Mouse (Mus musculus): ENCODE results near the gene Krtcap2. TPM values are rescaled to one million over a fixed set of nuclear protein-coding genes. Genes with fewer than 3 reads are reported as not detected.
"Not testable (repeated sequence)": the region's sequence is repeated elsewhere in the genome, so short reads cannot be mapped to it uniquely, and the experiment has no call there.

The Krtcap2 gene
- 10 to 100 TPM; 84.4 to 88.0 TPM for total RNA-seq (2021)

DNA sequence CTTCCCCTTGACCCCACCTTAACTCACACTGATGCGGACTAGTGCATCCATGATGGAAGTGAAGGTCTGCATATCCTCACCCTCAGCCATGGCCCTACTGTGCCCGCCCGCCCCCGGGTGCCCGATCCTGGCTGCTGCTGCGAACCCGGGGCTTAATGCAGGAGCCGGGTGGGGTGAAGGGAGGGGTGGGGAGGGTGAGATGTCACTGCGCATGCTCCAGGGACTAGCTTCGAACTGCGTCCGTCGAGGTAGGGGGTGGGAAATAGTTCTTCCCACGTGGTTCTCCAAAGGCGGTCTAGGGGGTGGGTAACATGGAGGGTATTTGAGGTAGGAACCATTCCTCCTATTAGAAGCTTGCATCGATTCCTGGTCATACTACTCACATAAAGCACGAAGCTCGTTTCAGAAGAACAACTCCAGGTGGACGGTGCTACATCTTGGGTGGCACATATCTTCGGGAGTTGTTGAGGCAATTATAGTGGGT is at the start of gene Krtcap2:
TSS of gene Krtcap2 (plus strand) at position 279 of the 484 bp plus-strand sequence.
- peak in 1 of 2 experiments; percentile 40 for DNase-seq
- intact Hi-C loops (cut with DNase I) = loop anchor here (1.0 kb wide), 1 partner anchor 37 kb away; no protein-coding TSS in a partner anchor

DNA sequence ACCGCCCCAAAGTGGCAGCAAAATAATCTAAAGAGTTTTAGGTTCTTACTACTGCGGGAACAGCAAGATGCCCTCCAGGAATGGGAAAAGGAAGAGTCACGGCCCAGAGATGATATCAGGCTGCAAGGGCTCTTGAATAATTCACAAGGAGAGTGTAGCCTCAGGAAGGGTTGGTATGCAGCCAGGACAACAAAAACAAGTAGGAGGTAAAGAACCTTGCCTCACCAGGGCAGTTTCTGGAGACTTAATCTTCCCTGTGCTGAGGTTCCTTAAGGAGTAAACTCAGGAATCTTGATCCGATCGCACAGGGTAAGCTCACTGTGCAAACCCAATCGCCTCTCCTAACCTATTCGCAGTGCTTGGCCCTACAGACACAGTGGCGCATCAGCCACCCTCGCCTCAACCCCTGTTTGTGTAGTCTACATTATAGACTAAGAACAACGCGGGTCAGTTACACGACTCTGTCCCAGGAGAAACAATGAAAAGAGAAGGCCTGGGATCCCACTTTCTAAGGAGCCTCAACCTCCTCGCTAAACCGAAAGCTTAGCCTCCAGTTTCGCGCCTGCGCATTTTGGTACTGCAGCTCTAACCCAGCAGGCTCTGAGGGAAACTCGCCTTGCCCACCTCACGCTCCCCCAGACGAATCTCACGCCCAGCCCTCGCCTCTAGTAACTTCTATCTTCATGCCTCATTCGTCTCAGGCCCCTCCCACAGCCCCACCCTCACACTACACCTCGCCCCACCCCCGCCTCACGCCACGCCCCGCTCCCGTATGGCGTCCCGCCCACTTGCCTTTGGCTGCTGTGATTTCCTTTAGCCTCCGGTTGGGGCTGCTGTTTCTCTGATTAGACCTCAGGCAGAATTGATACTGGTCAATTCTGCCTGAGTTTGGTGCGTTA is 49.5 kb upstream of the Krtcap2 start:
- intact Hi-C loops (cut with DNase I) = loop anchor here (1.0 kb wide), 1 partner anchor 20 kb away; no protein-coding TSS in a partner anchor
- DNase-seq = peak; percentile 89 to 90

DNA sequence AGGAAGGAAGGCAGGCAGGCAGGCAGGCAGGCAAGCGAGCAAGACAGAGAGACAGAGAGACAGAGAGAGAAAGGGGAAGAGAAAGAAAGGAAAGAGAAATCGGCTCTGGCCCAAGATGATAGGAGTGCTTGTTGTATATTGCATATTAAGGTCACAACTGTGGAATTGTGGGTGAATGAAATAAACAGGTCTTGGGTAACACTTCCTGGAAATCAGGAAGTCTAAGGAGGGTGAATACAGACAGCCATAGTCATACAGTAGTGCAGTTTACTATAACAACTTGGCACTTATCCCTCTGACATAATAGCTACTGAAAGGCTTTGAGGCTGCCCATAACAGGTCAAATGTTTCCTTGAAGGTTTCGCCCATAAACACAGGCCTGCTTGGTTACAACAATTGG is 45.9 kb upstream of the Krtcap2 start:
- DNase-seq = no peak
- intact Hi-C loops (cut with DNase I) = no loop called here

GRCm38 (mm10) chr3:89202253-89203141 is 43.3 kb upstream of the Krtcap2 start, which contains the start of gene Gba:
Gene Gba (plus strand): TSS chr3:89202928.
- intact Hi-C loops (cut with DNase I) = no loop called here
- peak; percentile 88 to 92 for DNase-seq

GRCm38 (mm10) chr3:89203142-89203514 is 42.6 kb upstream of the Krtcap2 start:
- no peak for DNase-seq
- intact Hi-C loops (cut with DNase I) = no loop called here

DNA sequence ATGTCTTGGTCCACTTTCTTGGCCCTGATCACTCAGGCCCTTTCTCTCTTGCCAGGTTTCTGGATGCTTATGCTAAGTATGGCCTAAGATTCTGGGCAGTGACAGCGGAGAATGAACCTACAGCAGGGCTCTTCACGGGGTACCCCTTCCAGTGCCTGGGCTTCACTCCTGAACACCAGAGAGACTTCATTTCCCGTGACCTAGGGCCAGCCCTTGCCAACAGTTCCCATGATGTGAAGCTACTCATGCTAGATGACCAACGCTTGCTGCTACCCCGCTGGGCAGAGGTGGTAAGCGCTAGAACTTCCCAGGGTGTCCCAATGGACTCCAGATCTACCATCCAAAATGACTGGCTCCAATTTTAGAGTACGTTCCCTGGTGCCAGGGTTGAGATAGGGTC is 39.7 kb upstream of the Krtcap2 start:
- intact Hi-C loops (cut with DNase I) = no loop called here
- DNase-seq = no peak

DNA sequence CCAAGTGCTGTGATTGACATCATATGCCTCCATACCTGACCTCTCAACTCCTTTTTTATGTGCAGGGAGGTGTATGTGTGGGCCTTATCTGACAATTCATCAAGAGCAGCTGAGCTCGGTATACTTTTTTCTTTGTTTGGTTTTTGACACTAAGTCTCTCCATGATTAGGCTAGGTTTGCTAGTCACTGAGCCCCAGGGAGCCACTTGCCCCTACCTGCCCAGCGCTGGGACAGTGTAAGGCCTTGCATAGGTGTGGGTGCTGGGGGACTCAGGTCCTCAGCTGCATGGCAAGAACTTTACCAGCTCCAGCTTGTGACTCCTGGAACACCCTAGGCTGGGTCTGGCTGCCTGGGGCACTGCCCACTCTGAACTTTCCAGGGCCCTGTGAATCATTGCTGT is 39.1 kb upstream of the Krtcap2 start:
- no peak for DNase-seq
- intact Hi-C loops (cut with DNase I) = no loop called here

DNA sequence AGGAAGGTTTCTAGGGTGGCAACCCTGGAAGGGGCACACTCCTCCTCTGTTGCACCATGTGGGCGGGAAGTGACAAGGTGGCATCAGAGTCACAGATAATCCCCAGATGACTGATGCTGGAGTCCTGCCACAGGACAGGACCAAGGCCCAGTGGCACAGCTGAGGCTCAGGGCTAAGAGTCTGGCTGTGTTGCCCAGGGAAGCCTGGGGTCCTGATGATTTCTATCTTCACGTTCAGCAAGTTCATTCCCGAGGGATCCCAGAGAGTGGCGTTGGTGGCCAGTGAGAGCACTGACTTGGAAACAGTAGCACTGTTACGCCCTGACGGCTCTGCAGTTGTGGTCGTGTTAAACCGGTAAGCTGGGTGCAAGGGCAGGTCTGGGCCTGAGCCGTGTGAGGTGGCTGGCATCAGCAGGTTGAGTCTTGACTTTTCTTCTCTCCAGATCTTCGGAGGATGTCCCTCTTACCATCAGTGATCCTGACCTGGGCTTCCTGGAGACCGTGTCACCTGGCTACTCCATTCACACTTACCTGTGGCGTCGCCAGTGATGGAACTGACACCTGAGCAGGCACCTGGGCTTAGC is 37.6 kb upstream of the Krtcap2 start:
- DNase-seq = no peak
- intact Hi-C loops (cut with DNase I) = no loop called here

DNA sequence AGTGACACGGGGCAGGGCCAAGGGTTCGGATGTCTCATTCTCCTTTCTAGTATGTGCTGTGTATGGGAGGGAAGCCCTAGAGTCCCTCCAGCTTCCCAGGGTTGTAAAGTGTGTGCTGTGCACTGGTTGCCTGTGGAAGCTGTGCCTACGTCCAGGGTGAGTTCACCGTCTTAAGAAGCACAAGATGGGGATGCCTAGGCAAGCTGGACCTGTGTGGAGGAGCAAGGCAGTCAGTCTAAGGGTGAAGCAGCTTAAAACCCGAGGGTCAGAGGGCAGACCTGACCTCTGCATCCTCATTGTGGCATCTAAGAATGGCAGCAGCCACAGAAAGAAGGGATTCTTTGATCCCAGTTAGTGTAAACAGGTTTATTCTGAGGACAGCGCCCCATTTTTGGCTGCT is 37.0 kb upstream of the Krtcap2 start:
- no peak for DNase-seq
- intact Hi-C loops (cut with DNase I) = no loop called here

DNA sequence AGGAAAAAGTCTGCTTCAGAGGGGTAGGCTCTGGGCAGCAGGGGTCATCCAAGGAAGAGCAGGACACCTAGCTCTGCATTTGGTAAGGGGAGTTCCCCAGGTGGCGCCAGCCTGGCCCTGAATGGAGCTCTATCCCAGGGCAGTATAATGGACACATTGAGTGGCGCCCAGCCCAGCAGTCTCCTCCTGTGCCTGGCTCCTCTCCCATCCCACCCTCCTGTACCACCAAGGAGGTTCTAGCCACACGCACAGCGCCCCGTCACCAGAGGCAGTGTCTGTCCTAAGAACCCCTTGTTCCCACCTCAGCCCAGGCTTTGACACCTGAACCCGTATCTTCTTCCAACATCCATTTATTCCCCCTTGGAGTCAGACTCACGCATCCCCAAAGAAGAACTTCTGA is 36.0 kb upstream of the Krtcap2 start:
- DNase-seq = no peak
- intact Hi-C loops (cut with DNase I) = no loop called here

- no peak for DNase-seq
- intact Hi-C loops (cut with DNase I) = no loop called here
Measured at GRCm38 (mm10) chr3:89210162-89210561, 35.6 kb upstream of the Krtcap2 start.

DNA sequence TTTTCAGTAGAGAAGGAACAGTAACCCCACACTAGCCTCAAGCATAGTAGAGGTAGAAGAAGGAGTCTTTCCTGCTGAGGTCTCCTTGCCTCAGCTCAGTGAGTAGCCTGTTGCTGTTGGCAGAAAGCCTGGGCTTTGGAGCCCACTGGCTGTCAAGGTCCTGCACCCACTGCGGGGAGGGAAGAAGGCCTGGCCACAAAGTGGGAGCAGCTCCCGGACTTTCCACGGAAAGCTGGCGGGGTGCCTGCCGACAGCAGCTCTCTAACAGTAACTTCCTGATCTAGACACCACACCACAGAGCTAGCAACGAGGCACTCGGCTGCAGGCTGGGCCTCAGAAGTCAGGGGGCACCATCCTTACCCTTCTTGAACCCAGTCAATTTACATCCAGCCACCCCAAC is 35.0 kb upstream of the Krtcap2 start:
- DNase-seq = no peak
- intact Hi-C loops (cut with DNase I) = no loop called here

- intact Hi-C loops (cut with DNase I) = no loop called here
- peak; percentile 95 to 97 for DNase-seq
Measured at GRCm38 (mm10) chr3:89213803-89214530, 31.8 kb upstream of the Krtcap2 start.

DNA sequence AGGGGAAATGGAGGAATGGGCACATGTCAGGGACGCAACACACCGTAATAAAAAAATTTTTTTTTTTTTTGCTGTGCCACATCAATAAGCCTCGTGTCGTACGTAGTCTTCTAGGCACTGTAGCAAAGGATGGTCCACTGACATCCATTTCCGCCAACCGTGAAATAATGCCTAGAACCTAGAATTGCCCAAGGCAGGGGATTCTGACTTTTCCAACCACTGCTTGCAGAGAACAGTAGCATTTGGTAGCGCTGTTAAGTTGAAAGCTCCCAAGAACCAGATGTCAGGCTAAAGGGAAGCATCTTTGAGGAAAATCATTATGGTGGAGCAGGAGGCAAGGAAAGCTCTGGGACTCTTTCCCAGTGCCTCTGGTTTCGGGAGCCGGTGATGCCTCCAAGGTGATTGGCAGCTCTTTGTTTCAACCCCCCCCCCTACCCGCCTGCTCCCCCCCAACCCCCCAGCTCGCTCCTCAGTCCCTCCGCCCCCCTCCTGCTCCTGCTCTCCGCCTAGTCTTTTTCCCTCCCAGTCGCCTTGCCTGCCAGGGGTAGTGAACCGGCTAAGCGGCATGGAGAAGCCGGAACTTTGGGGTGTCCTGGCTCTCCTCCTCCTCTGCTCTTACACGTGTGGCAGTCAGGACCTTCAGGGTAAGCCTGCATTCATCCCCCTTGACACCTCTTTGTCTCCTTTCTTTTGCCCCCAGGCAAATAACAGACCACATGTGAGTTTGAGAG is 30.9 kb upstream of the Krtcap2 start, which contains the start of gene Thbs3:
TSS of gene Thbs3 (plus strand) at position 500 of the 731 bp plus-strand sequence.
- peak; percentile 46 to 59 for DNase-seq
- intact Hi-C loops (cut with DNase I) = no loop called here

- intact Hi-C loops (cut with DNase I) = loop anchor here (1.0 kb wide), 3 partner anchors 20 to 126 kb away; no protein-coding TSS in a partner anchor
- peak; percentile 86 to 91 for DNase-seq
Measured at GRCm38 (mm10) chr3:89215853-89216252, 29.9 kb upstream of the Krtcap2 start.

DNA sequence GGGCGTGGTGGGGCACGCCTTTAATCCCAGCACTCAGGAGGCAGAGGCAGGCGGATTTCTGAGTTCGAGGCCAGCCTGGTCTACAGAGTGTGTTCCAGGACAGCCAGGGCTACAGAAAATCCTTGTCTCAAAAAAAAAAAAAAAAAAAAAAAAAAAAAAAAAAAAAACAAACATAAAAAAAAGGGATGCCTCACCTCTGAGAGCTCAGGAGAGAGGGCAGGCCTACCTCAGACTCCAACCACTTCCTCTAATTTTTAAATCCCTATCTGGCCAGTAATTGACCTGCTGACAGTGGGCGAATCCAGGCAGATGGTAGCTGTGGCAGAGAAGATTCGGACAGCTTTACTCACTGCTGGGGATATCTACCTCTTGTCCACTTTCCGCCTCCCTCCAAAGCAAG is 29.4 kb upstream of the Krtcap2 start:
- intact Hi-C loops (cut with DNase I) = loop anchor here (1.0 kb wide), 3 partner anchors 20 to 126 kb away; no protein-coding TSS in a partner anchor
- DNase-seq = not testable (repeated sequence)

DNA sequence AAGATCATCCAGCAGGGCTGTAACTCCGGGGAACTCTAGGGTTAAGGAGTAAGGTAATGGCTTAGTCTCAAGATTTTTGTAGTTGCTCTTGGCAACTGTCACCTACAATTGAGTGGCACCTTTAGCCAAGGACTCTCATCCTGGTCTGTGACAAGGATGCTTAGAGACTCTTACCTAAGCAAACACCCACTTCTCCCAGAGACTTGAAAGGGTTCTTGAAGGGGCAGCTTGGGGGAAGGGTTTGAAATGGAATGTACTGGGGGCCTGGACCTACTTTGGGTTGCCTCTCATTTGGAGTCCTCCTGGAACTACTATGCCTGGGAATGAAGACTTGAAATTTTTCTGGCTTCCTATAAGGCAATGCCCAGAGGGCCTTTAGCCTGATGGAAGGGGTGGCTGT is 27.5 kb upstream of the Krtcap2 start:
- intact Hi-C loops (cut with DNase I) = no loop called here
- no peak for DNase-seq

GRCm38 (mm10) chr3:89219546-89219945 is 26.2 kb upstream of the Krtcap2 start:
- intact Hi-C loops (cut with DNase I) = no loop called here
- DNase-seq = no peak

DNA sequence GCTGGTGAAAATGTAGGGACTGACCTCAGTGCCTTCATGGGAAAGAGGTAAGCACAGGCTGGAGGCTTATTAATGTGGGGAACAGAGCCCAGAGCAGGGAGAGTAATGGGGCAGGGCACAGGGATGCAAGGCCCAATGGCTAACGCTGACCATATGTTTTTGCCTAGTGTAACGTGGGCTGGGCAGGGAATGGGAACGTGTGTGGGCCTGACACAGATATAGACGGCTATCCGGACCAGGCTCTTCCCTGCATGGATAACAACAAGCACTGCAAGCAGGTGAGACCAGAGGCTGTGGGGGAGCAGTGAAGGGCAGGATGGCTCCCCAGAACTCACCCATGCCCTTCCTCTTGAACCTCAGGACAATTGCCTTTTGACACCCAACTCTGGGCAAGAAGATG is 24.6 kb upstream of the Krtcap2 start:
- no peak for DNase-seq

More for the DNA sequence above, 24.6 kb upstream of the Krtcap2 start:
- intact Hi-C loops (cut with DNase I) = no loop called here
